Mouse (Mus musculus) midbrain, embryonic 11.5 days (tissue): ENCODE measurements around the gene Barhl1. TPM values are rescaled to one million over a fixed set of nuclear protein-coding genes. Genes with fewer than 3 reads are reported as not detected.
A peak's percentile ranks its signal among the peaks of the same experiment; 100 is the strongest.

Experiments
- ATAC-seq: fragments of 200-750 bp; cut with Nextera tagmentation; 2 replicates; pipeline ENCODE4 v1.8.0; 2017; ENCODE audit warnings: moderate TSS enrichment, moderate library complexity; ENCODE audit not compliant: low FRiP score
- DNase-seq: peaks from one replicate; pipeline ENCODE4 v3.0.0; 2015; ENCODE audit warnings: low spot score; ENCODE audit errors: missing footprints
- H3K27ac ChIP-seq: fragments of 300-500 bp; sonication (generic); 2 replicates; pipeline ENCODE4 v1.5.1; 2014; ENCODE audit warnings: low read depth, low read length
- H3K27me3 ChIP-seq: fragments of 300-500 bp; sonication (generic); 2 replicates; pipeline ENCODE4 v1.6.1; 2014; ENCODE audit warnings: mild to moderate bottlenecking, low read length, moderate library complexity, mixed read lengths; ENCODE audit not compliant: control insufficient read depth, insufficient read depth
- H3K36me3 ChIP-seq: fragments of 300-500 bp; sonication (generic); 2 replicates; pipeline ENCODE4 v1.6.1; 2014; ENCODE audit warnings: mild to moderate bottlenecking, low read length, moderate library complexity, mixed read lengths; ENCODE audit not compliant: control insufficient read depth, insufficient read depth
- H3K4me1 ChIP-seq: fragments of 300-500 bp; sonication (generic); 2 replicates; pipeline ENCODE4 v1.6.1; 2014; ENCODE audit warnings: low read length; ENCODE audit not compliant: control insufficient read depth, insufficient read depth
- H3K4me2 ChIP-seq: fragments of 300-500 bp; sonication (generic); 2 replicates; pipeline ENCODE4 v1.6.1; 2014; ENCODE audit warnings: mild to moderate bottlenecking, moderate library complexity
- H3K4me3 ChIP-seq: fragments of 300-500 bp; sonication (generic); 2 replicates; pipeline ENCODE4 v1.5.1; 2014; ENCODE audit warnings: low read depth, low read length
- H3K9ac ChIP-seq: fragments of 300-500 bp; sonication (generic); 2 replicates; pipeline ENCODE4 v1.6.1; 2014; ENCODE audit warnings: low read length
- H3K9me3 ChIP-seq: fragments of 300-500 bp; sonication (generic); 2 replicates; pipeline ENCODE4 v1.6.1; 2016; ENCODE audit warnings: low read length; ENCODE audit not compliant: control insufficient read depth
- WGBS: fragments of 180-500 bp; shearing (Covaris S2); extraction: QIAGEN DNeasy Blood & Tissue Kit; methylation state at CpG from one replicate; pipeline ENCODE4 v1.1.7; 2014; 5-methylcytosine and 5-hydroxymethylcytosine counted together
- polyA plus RNA-seq: library from polyadenylated mRNA; unstranded; fragments of >200 nt; fragmentation: Nextera tagmentation; extraction: Ambion mirVana; gene quantifications from 2 replicates; pipeline ENCODE4 v1.2.1, GENCODE M21; 2014

Gene Barhl1
- polyA plus RNA-seq, 1 experiment from 2014 or later, result 12.7 TPM

DNA sequence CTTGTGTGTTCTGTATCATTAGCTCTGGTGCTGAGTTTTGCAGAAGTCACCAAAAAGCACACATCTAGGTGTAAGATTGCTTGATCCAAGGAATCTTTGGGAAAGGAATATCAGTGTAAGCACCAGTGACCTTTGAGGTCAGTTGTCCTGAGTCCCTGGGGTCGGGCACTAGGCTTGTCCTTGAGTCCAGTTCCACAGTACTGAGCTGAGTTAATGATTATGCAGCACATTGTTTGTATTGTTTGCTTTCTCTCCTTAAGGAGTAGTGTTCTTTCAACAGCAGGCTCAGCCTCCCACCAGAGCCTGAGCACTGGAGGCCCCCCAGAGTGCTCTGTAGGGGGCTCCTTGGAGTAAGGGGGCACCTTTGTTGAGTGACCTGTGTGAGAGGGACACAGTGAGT is 23.7 kb downstream of the Barhl1 start:
- WGBS, result 16% methylated on average over 1 of the region's 1 CpGs
- no peak for ATAC-seq
- Histone ChIP-seq H3K27ac (0 out of 2 replicates have a peak overlapping the region, but pooled peaks have one; percentile 5), H3K9me3 (no peaks in the 10 kb centered on the region), H3K4me3 (no peak overlapping the region), H3K4me2 (no peak overlapping the region), H3K9ac (no peak overlapping the region), H3K36me3 (no peaks in the 10 kb centered on the region), H3K27me3 (peaks cover 23% of the 10 kb centered on the region; the same call in 1 of the 2 replicates), H3K4me1 (peaks cover 20% of the 10 kb centered on the region)
- no peak for DNase-seq

DNA sequence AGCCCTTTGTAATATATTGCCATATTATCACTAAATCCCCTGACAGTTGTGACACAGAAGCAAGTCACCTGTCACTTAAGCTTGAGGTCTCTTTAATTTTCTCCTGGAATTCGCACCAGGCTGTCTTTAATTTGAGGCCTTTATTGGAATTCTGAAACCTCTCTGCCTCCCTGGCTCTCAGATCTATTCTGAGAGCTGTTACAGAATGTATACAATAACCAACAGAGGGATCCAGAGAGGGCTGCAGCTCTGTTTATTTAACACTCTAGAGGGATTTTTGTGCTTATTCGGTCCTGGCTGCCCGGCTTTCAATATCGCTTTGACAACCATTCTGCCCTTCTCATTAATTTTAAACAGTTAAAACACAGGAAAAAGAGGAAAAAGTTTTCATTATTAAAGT is 31.6 kb downstream of the Barhl1 start:
- Histone ChIP-seq H3K36me3 (no peaks in the 10 kb centered on the region), H3K9ac (no peak overlapping the region), H3K4me1 (peaks cover 3% of the 10 kb centered on the region; the same call in 1 of the 2 replicates), H3K27me3 (no peaks in the 10 kb centered on the region), H3K27ac (no peak overlapping the region), H3K9me3 (no peaks in the 10 kb centered on the region), H3K4me2 (no peak overlapping the region), H3K4me3 (no peak overlapping the region)
- ATAC-seq, result no peak
- no peak for DNase-seq
- WGBS, result 52% methylated on average over 4 of the region's 4 CpGs

DNA sequence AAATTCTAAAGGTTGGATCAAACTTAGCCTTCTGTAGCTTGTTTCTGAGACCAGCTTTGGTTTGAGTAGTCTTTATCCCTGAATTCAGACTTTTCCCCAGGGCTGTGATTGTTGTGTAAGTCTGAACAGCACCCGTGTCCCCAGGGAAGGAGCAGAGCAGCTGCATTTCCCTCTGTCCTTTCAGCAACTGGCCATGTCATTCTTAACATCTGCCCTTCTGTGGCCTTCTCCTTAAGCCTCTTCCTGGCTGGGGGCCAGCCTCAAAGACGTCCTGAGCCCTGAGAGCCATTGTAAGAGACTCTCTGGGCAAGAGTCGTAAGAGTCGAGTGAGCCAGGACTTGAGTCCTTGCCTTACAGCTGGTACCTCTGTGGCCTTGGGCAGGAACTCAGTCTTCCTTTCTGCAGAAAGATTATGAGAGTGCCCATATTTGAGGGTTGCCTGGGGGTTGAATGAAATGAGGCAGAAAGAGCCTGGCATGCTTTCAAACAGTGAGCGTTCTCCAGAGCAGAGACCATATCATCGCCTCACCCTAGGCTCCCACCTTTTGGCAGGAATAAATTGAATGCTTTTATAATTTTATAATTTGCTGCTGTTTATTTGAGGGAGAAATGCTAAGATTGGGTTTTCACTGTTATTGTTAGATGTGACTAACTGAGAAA is 33.5 kb downstream of the Barhl1 start:
- ATAC-seq (no peak), DNase-seq (no peak)
- no peak overlapping the region for H3K4me3 ChIP-seq
- no peaks in the 10 kb centered on the region for H3K27me3 ChIP-seq
- H3K4me2 ChIP-seq, result no peak overlapping the region
- no peaks in the 10 kb centered on the region for H3K9me3 ChIP-seq
- no peaks in the 10 kb centered on the region for H3K4me1 ChIP-seq
- H3K36me3 ChIP-seq, result no peaks in the 10 kb centered on the region
- WGBS, result 64% methylated on average over 6 of the region's 6 CpGs
- no peak overlapping the region for H3K27ac ChIP-seq
- no peak overlapping the region for H3K9ac ChIP-seq

DNA sequence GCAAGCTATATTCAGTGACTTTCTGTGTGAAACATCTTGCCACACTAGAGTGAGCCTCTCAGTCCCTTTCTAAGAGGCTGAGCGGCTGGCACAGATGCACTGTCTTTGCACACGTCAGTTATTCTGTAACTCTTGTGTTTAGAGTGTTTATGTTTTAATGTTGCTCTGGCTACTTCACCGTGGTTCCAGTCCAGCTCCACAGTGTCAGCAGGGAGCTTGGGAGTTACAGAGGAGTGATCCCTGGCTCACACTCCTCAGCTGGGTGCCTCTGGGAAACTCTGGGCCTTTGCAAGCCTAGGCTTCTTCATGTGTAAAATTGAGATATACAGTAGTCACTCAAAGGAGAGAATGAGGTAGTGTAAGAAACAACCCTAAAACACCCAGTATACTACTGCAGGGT is 34.4 kb downstream of the Barhl1 start:
- ATAC-seq (no peak), DNase-seq (no peak)
- Histone ChIP-seq H3K9me3 (no peaks in the 10 kb centered on the region), H3K9ac (no peak overlapping the region), H3K4me2 (no peak overlapping the region), H3K4me3 (no peak overlapping the region), H3K27me3 (no peaks in the 10 kb centered on the region), H3K36me3 (no peaks in the 10 kb centered on the region; the same call in 1 of the 2 replicates), H3K4me1 (no peaks in the 10 kb centered on the region), H3K27ac (no peak overlapping the region)
- WGBS, result 87% methylated on average over 3 of the region's 3 CpGs

DNA sequence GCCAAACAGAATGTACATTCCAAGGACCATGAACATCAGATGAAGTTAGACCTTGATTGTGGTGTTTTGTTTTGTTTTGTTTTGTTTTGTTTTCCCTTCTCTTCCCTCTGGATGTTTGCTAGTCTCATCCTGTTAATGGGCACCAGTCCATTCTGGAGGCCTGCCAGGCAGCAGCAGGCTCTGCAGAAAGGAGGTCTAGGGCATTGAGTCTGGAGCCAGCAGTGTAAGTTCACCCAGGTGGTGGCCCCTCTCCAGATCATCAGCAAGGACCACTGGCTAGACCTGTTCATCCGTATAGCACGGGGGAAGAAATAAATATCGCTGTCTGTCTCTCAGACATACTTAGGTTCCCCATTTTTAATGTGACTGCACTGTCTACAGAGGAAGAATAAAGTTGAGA is 35.2 kb downstream of the Barhl1 start:
- Histone ChIP-seq H3K4me2 (no peak overlapping the region), H3K36me3 (no peaks in the 10 kb centered on the region; the same call in 1 of the 2 replicates), H3K27me3 (no peaks in the 10 kb centered on the region), H3K27ac (no peak overlapping the region), H3K4me1 (no peaks in the 10 kb centered on the region), H3K9me3 (no peaks in the 10 kb centered on the region), H3K4me3 (no peak overlapping the region), H3K9ac (no peak overlapping the region)
- ATAC-seq (no peak), DNase-seq (no peak)
- 98% methylated on average over 3 of the region's 3 CpGs for WGBS

DNA sequence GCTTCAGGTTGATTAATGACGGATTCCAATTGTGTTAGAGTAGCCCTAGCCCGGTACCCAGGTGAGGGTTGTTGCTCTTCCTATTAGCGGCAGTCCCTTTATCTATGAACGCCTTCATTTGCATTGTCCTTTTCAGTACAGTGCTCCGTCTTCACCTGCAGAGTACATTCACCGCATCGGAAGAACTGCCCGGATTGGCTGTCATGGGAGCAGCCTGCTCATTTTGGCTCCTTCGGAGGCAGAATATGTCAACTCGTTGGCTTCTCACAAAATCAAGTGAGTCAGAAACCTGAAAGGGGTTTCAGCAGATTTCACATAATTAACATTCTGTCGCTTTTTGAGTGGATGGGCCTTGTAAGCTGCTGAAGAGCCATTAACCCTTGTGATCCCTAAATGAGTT is 40.9 kb downstream of the Barhl1 start:
- 94% methylated on average over 11 of the region's 11 CpGs for WGBS

DNA sequence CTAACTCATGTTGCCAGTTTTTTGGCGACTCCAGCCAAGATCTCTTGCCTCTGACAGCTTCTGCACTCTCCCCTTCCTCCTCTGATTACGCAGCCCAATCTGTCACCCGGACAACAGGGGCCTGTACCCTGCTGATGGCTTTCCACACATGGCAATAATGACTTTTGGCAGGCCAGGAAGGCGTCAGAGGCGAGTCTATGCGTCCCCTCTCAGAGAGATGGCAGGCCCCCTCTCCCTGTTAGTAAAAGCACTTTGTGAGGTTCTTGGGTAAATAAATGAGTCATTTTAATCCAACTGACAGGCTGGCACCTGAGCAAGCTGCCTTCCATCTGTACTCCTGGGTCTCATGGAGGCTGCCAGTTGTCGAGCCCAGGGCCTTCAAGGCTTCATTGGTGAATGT is 49.0 kb downstream of the Barhl1 start:
- no peaks in the 10 kb centered on the region for H3K27me3 ChIP-seq
- ATAC-seq (no peak), DNase-seq (no peak)
- H3K4me3 ChIP-seq, result no peak overlapping the region
- H3K27ac ChIP-seq, result no peak overlapping the region
- no peaks in the 10 kb centered on the region for H3K4me1 ChIP-seq
- peaks cover 9% of the 10 kb centered on the region for H3K36me3 ChIP-seq
- no peaks in the 10 kb centered on the region for H3K9me3 ChIP-seq
- 82% methylated on average over 7 of the region's 7 CpGs for WGBS
- H3K9ac ChIP-seq, result no peak overlapping the region
- H3K4me2 ChIP-seq, result no peak overlapping the region

More for the DNA sequence above, 40.9 kb downstream of the Barhl1 start:
- Histone ChIP-seq H3K4me1 (no peaks in the 10 kb centered on the region), H3K9me3 (no peaks in the 10 kb centered on the region), H3K27me3 (no peaks in the 10 kb centered on the region), H3K27ac (no peak overlapping the region), H3K36me3 (peaks cover 3% of the 10 kb centered on the region; the same call in 1 of the 2 replicates), H3K4me2 (no peak overlapping the region), H3K4me3 (no peak overlapping the region), H3K9ac (no peak overlapping the region)
- DNase-seq (no peak), ATAC-seq (no peak)

DNA sequence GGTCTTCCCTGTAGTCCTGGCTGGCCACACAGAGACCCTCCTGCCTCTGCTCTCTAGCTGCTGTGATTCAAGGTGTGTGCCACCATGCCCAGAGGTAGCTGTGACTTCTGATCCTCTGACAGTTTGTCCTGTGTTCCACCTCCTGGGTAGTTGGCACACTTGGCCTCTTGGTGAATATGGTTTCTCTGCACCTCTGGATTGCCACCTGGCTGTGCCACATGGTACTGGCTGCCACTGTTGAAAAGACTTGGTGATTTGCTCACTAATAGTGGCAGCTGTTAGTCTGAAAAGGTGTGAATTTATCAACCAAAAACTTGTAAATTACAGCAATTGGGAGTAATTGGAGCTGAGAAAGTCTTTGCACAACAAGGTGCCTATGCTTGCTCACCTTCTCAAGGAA is 52.6 kb downstream of the Barhl1 start:
- no peak overlapping the region for H3K4me3 ChIP-seq
- no peaks in the 10 kb centered on the region for H3K27me3 ChIP-seq
- no peaks in the 10 kb centered on the region for H3K4me1 ChIP-seq
- no peaks in the 10 kb centered on the region for H3K9me3 ChIP-seq
- H3K9ac ChIP-seq, result no peak overlapping the region
- H3K4me2 ChIP-seq, result no peak overlapping the region
- no peak overlapping the region for H3K27ac ChIP-seq
- peaks cover 12% of the 10 kb centered on the region for H3K36me3 ChIP-seq
- DNase-seq (no peak), ATAC-seq (no peak)

DNA sequence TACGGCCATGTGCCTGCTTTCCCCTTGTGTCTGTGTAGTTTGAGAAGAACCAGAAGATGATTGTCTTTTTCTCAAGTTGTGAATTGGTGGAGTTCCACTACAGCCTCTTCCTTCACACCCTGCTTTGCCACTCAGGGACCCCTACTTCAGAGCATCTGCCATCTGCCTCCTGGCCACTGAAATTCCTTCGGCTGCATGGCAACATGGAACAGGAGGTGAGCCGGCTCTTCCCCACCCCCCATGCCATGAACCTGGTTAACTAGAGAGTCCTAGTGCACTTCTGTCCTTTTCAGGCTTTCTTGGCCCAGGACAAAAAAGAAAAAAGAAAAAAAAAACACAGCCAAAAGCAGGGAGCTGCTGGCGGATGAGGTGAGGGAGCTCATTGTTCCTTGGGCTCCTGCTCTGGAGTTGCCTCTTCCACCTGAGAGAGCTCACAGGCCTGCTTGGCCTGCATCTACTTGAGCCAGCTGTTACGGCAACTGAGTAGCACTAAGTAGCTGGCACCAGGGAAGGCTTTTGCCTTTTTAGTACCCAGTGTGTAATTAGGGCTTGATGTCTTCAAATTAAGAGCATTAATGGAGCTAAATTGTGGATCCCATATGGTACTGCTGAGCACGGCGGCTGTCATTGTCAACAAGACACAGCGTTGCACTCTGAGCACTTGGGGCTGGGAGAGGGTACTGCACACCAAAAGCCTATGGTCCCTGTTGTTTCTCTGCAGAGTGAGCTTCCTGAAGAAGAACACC is 55.6 kb downstream of the Barhl1 start:
- no peak for ATAC-seq
- 92% methylated on average over 8 of the region's 8 CpGs for WGBS
- Histone ChIP-seq H3K4me3 (no peak overlapping the region), H3K9ac (no peak overlapping the region), H3K9me3 (no peaks in the 10 kb centered on the region), H3K4me1 (no peaks in the 10 kb centered on the region), H3K4me2 (no peak overlapping the region), H3K36me3 (peaks cover 13% of the 10 kb centered on the region; the same call in 1 of the 2 replicates), H3K27ac (no peak overlapping the region), H3K27me3 (no peaks in the 10 kb centered on the region)
- DNase-seq, result no peak
